Mouse (Mus musculus) forebrain, embryonic 13.5 days (tissue): ENCODE results near the gene Csnk1g2. TPM values are rescaled to one million over a fixed set of nuclear protein-coding genes. Genes with fewer than 3 reads are reported as not detected.

Experiments
- ATAC-seq: fragments of 200-750 bp; cut with Nextera tagmentation; 2 replicates; pipeline ENCODE4 v1.8.0; 2017
- H3K27ac ChIP-seq: fragments of 300-500 bp; sonication (generic); 2 replicates; pipeline ENCODE4 v1.5.1; 2015; ENCODE audit warnings: inconsistent platforms, mild to moderate bottlenecking, moderate library complexity
- H3K27me3 ChIP-seq: fragments of 300-500 bp; sonication (generic); 2 replicates; pipeline ENCODE4 v1.6.1; 2015; ENCODE audit warnings: mild to moderate bottlenecking, inconsistent platforms
- H3K36me3 ChIP-seq: fragments of 300-500 bp; sonication (generic); 2 replicates; pipeline ENCODE4 v1.6.1; 2015; ENCODE audit warnings: mild to moderate bottlenecking, inconsistent platforms; ENCODE audit not compliant: poor library complexity, severe bottlenecking
- H3K4me1 ChIP-seq: fragments of 300-500 bp; sonication (generic); 2 replicates; pipeline ENCODE4 v1.6.1; 2015; ENCODE audit warnings: inconsistent platforms
- H3K4me2 ChIP-seq: fragments of 300-500 bp; sonication (generic); 2 replicates; pipeline ENCODE4 v1.6.1; 2015; ENCODE audit warnings: inconsistent platforms, mild to moderate bottlenecking, moderate library complexity
- H3K4me3 ChIP-seq: fragments of 300-500 bp; sonication (generic); 2 replicates; pipeline ENCODE4 v1.5.1; 2015; ENCODE audit warnings: mild to moderate bottlenecking, inconsistent platforms
- H3K9ac ChIP-seq: fragments of 300-500 bp; sonication (generic); 2 replicates; pipeline ENCODE4 v1.6.1; 2015; ENCODE audit warnings: mild to moderate bottlenecking, inconsistent platforms
- H3K9me3 ChIP-seq: fragments of 300-500 bp; sonication (generic); replicated peaks from 2 replicates; pipeline ENCODE4 v1.6.1; 2016; ENCODE audit warnings: inconsistent platforms
- WGBS: fragments of 180-500 bp; shearing (Covaris S2); methylation state at CpG from one replicate; pipeline ENCODE4 v1.1.7; 2015; 5-methylcytosine and 5-hydroxymethylcytosine counted together
- microRNA-seq: library from miRNA; unstranded; fragments of <30 nt; microRNA quantifications from one replicate; pipeline ENCODE4, GENCODE M21; 2016
- polyA plus RNA-seq: library from polyadenylated mRNA; unstranded; fragments of >200 nt; fragmentation: Nextera tagmentation; extraction: Ambion mirVana; gene quantifications from 2 replicates; pipeline ENCODE4 v1.2.1, GENCODE M21; 2015

Gene Csnk1g2
- polyA plus RNA-seq, 1 experiment from 2014 or later, result 73.2 TPM

DNA sequence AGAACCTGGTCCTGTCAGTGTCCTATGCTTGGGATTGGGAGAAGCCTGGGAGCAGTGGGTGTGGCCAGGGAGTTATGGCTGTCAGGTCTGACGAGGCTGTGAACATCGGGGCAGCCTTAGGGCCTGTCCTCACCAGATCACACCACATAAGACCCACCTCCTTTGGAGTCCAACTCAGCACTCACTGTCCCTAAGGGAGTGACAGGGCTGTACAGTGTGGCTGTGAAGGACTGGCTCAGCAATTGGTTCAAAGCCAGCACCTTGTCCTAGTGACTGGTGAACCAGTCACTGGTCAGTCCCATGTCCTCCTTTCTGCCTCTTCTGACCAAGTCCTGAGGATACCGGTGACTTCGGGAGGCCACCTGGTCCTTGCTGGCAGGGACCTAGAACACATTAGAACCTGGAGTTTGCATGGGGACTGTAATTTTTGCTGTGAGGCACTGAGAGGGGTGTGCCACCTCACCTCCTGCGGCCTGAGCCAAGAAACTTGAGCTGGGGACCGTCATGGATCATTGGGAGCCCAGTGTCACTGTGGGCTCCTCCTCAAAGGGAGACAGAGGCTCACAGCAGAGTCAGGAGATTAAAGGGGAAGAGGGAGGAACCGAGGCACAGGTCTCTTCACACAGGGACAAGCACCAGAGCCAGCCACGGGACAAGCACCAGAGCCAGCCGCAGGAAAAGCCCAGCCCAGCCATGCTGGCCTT is 57.1 kb downstream of the Csnk1g2 start:
- Histone ChIP-seq H3K36me3 (peaks cover 18% of the 10 kb centered on the region; the same call in 1 of the 2 replicates), H3K4me1 (peaks cover 38% of the 10 kb centered on the region), H3K9ac (peak overlapping the region; percentile 35; the same call in 1 of the 2 replicates), H3K4me3 (no peak overlapping the region), H3K27me3 (no peaks in the 10 kb centered on the region), H3K9me3 (no peaks in the 10 kb centered on the region), H3K27ac (peak overlapping the region; percentile 97; the same call in 1 of the 2 replicates), H3K4me2 (no peak overlapping the region)
- WGBS, result 71% methylated on average over 9 of the region's 9 CpGs
- ATAC-seq, result no peak

DNA sequence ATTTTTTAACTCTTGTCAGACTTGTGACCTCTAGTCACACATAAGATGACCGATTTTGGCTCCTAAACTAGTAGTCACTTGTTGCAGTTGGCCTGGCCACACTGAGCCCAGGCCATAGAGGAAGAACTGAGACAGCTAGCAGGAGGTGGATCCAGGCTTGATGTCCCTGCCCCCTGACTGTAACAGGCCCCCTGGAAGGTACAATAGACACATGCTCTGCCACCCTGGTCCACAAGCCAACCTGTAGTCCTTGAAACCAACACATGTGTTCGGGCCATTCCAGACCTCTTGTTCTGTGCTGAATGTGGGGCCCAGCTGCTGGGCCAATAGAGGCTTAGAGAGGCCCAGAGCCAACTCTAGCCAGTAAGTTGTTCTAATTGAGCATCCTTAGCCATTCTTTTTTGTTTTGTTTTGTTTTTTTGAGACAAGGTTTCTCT is 57.6 kb downstream of the Csnk1g2 start:
- Histone ChIP-seq H3K36me3 (peaks cover 23% of the 10 kb centered on the region), H3K27ac (no peak overlapping the region), H3K9ac (no peak overlapping the region), H3K9me3 (no peaks in the 10 kb centered on the region), H3K27me3 (no peaks in the 10 kb centered on the region), H3K4me1 (peaks cover 33% of the 10 kb centered on the region), H3K4me3 (no peak overlapping the region), H3K4me2 (no peak overlapping the region)
- no peak for ATAC-seq
- 75% methylated on average over 2 of the region's 2 CpGs for WGBS

DNA sequence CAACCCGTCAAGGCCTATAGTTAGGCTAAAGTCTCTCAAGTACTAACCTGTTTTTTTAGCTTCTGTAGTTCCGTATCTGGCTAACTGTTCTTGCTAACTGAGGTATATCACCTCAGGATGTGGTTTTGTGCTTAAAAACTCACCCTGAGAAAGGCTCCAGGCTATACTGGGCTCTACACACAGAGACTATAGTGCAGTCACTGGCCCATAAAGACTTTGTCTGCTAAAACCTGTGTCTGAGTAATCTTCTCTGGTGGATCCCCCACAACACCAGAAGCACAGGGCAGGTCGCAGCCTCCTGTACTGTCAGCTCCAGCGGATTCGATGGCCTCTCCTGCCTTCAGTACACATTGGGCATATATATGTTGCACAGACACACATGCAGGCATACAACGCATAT is 59.4 kb downstream of the Csnk1g2 start:
- 95% methylated on average over 6 of the region's 6 CpGs for WGBS
- H3K27ac ChIP-seq, result no peak overlapping the region
- peaks cover 41% of the 10 kb centered on the region for H3K36me3 ChIP-seq
- H3K4me2 ChIP-seq, result no peak overlapping the region
- H3K9ac ChIP-seq, result no peak overlapping the region
- ATAC-seq, result no peak
- H3K4me3 ChIP-seq, result no peak overlapping the region
- H3K27me3 ChIP-seq, result no peaks in the 10 kb centered on the region
- H3K4me1 ChIP-seq, result peaks cover 29% of the 10 kb centered on the region
- H3K9me3 ChIP-seq, result no peaks in the 10 kb centered on the region

DNA sequence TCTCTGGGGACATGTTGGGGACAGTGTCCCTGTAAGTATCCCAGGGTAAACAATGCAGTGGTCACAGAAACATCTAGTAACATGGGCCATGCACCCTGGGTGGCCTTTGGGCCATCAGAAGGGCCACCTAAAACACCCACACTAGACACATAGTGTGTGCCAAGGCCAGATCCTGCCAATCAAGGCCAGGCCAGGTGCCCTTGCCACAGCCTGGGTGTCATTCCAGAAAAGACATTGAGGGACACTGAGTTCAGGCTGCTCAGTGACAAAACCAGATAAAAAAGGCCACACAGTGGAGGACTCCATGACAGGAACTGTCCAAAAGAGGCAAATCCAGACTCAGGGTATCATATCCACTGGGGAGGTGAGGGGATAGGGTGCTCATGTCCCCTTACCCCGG is 61.0 kb downstream of the Csnk1g2 start:
- no peak overlapping the region for H3K4me3 ChIP-seq
- no peak for ATAC-seq
- H3K9ac ChIP-seq, result no peak overlapping the region
- no peak overlapping the region for H3K27ac ChIP-seq
- no peak overlapping the region for H3K4me2 ChIP-seq
- 96% methylated on average over 1 of the region's 1 CpGs for WGBS
- peaks cover 52% of the 10 kb centered on the region for H3K36me3 ChIP-seq
- H3K4me1 ChIP-seq, result peaks cover 13% of the 10 kb centered on the region
- H3K9me3 ChIP-seq, result no peaks in the 10 kb centered on the region
- H3K27me3 ChIP-seq, result no peaks in the 10 kb centered on the region

DNA sequence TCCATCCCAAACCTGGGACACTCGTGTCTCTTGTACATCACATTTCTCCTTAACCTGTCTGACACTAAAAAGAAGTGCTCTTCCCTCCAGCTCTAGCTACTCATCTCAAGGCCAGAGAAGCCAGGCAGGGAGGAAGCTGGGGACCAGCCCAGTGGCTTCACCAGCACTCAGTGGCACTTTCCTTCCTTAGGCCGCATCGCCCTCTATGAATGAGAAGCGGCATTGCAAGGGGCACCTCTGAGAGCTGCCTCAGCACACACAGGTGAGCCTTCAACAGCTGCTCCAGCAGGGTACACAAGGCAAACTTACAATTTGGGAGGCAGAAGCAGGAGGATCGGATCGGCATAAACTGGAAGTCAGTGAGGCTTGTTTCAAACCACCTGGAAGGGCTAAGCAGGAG is 61.6 kb downstream of the Csnk1g2 start:
- Histone ChIP-seq H3K36me3 (peaks cover 58% of the 10 kb centered on the region), H3K4me3 (no peak overlapping the region), H3K27me3 (no peaks in the 10 kb centered on the region), H3K4me2 (no peak overlapping the region), H3K27ac (no peak overlapping the region), H3K9ac (no peak overlapping the region), H3K9me3 (no peaks in the 10 kb centered on the region), H3K4me1 (peaks cover 7% of the 10 kb centered on the region)
- WGBS, result 50% methylated on average over 6 of the region's 6 CpGs
- ATAC-seq, result no peak

DNA sequence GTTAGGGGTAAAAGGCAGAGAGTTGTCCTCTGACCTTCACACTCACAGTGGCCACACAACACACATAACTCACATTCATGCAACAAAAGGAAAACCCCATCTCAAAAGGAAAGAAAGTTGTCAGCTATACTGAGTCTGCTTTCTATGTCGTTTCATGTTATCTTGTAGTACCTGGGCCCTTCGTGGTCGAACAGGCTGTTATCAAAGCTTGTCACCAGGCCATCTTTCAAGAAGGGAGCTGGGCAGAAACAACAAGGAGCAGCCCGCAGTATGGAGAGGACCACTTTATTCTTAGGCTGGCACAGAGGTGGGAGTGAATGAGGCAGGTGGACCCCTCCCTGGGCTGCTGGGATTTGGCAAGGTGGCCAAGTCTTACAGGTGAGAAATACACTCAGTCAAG is 62.3 kb downstream of the Csnk1g2 start:
- Histone ChIP-seq H3K4me3 (no peak overlapping the region), H3K27ac (no peak overlapping the region), H3K4me2 (no peak overlapping the region), H3K36me3 (peaks cover 65% of the 10 kb centered on the region), H3K27me3 (no peaks in the 10 kb centered on the region), H3K9ac (no peak overlapping the region), H3K4me1 (no peaks in the 10 kb centered on the region; the same call in 1 of the 2 replicates), H3K9me3 (no peaks in the 10 kb centered on the region)
- ATAC-seq, result no peak
- whole genome bisulfite sequencing, result 91% methylated on average over 4 of the region's 4 CpGs

DNA sequence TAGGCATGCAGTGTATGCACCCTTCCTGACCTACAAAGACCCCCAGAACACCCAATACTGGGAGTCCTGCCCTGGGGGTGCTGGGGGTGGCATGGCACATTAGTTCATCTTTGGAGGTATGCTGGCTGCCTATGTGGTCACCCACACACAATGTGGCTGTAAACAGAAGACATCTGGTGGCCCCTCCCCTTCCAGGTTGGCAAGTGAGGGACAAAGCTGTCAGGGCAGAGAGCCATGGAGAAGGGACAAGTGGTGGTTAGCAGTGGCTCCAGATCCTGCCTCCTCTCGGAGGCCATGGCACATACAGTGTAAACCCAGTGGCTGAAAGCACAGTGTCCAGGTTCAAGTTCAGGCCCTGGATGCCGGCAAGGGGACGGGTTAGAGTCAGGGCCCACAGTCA is 64.0 kb downstream of the Csnk1g2 start:
- Histone ChIP-seq H3K27me3 (no peaks in the 10 kb centered on the region), H3K4me3 (no peak overlapping the region), H3K36me3 (peaks cover 76% of the 10 kb centered on the region), H3K4me2 (no peak overlapping the region), H3K9ac (no peak overlapping the region), H3K4me1 (no peaks in the 10 kb centered on the region), H3K27ac (no peak overlapping the region), H3K9me3 (no peaks in the 10 kb centered on the region)
- WGBS, result 96% methylated on average over 3 of the region's 3 CpGs
- ATAC-seq, result no peak

DNA sequence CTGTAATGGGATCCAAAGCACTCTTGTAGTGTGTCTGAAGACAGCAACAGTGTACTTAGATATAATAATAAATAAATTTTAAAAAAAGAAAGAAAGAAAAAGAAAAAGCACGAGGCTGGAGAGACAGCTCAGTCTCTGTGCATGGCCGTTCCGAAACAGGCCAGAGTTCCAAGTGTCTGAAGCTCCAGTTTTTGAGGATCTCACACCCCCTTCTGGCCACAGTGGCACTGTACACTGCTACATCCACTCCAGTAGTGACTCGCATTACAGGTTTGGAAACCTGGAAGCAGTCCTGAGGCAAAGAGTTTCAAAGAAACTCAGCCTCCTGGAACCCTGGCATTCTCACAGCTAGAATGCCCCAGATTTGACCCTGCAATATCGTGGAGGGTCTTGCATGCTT is 65.2 kb downstream of the Csnk1g2 start:
- ATAC-seq, result peak; percentile 73
- no peaks in the 10 kb centered on the region for H3K27me3 ChIP-seq
- H3K4me3 ChIP-seq, result no peak overlapping the region
- H3K4me1 ChIP-seq, result no peaks in the 10 kb centered on the region
- H3K9ac ChIP-seq, result no peak overlapping the region
- no peak overlapping the region for H3K4me2 ChIP-seq
- H3K36me3 ChIP-seq, result peaks cover 77% of the 10 kb centered on the region
- H3K9me3 ChIP-seq, result no peaks in the 10 kb centered on the region
- 42% methylated on average over 5 of the region's 5 CpGs for WGBS
- H3K27ac ChIP-seq, result no peak overlapping the region

Small RNA genes within 50 kb of the gene (microRNA-seq; reads per million reads assigned to microRNA genes)
- not detected for gene Mir6912

Other genes with a start within 250 kb of the Csnk1g2 start
- gene Mex3d, start 235.2 kb upstream of the Csnk1g2 start, polyA plus RNA-seq, result 15.5 and 16.6 TPM in 2 replicates
- 304 and 319 TPM in 2 replicates for gene Mbd3, start 223.3 kb upstream of the Csnk1g2 start, polyA plus RNA-seq
- gene Uqcr11, start 216.0 kb upstream of the Csnk1g2 start, polyA plus RNA-seq, result 593 and 623 TPM in 2 replicates
- 112 and 119 TPM in 2 replicates for gene Tcf3, start 189.2 kb upstream of the Csnk1g2 start, polyA plus RNA-seq
- 0.35 and 0.57 TPM in 2 replicates for gene Onecut3, start 128.0 kb upstream of the Csnk1g2 start, polyA plus RNA-seq
- 0.33 and 0.36 TPM in 2 replicates for gene Atp8b3, start 83.7 kb upstream of the Csnk1g2 start, polyA plus RNA-seq
- 27.5 and 30.8 TPM in 2 replicates for gene Rexo1, start 61.3 kb upstream of the Csnk1g2 start, polyA plus RNA-seq
- gene Klf16, start 45.5 kb upstream of the Csnk1g2 start, polyA plus RNA-seq, result 6.6 and 7.5 TPM in 2 replicates
- gene Abhd17a, start 32.5 kb upstream of the Csnk1g2 start, polyA plus RNA-seq, result 72.3 and 74.9 TPM in 2 replicates
- gene Scamp4, start 20.0 kb upstream of the Csnk1g2 start, polyA plus RNA-seq, result 56.7 and 69.6 TPM in 2 replicates
- gene Adat3, start 20.0 kb upstream of the Csnk1g2 start, polyA plus RNA-seq, result 4.8 and 6.7 TPM in 2 replicates
- gene Gm49322, start 16.8 kb upstream of the Csnk1g2 start, polyA plus RNA-seq, result 4.0 and 4.4 TPM in 2 replicates
- gene Btbd2, start 34.2 kb downstream of the Csnk1g2 start, polyA plus RNA-seq, result 59.2 and 61.2 TPM in 2 replicates
- 52.3 and 55.1 TPM in 2 replicates for gene Mknk2, start 55.3 kb downstream of the Csnk1g2 start, polyA plus RNA-seq
- gene Mob3a, start 79.1 kb downstream of the Csnk1g2 start, polyA plus RNA-seq, result 47.9 and 51.6 TPM in 2 replicates
- gene Izumo4, start 79.3 kb downstream of the Csnk1g2 start, polyA plus RNA-seq, result 24.5 and 26.3 TPM in 2 replicates
- 80.2 and 82.9 TPM in 2 replicates for gene Ap3d1, start 119.4 kb downstream of the Csnk1g2 start, polyA plus RNA-seq
- gene Dot1l, start 132.4 kb downstream of the Csnk1g2 start, polyA plus RNA-seq, result 19.9 and 21.1 TPM in 2 replicates
- 63.5 and 67.3 TPM in 2 replicates for gene Sf3a2, start 175.4 kb downstream of the Csnk1g2 start, polyA plus RNA-seq
- 141 and 151 TPM in 2 replicates for gene Plekhj1, start 175.8 kb downstream of the Csnk1g2 start, polyA plus RNA-seq
- gene Amh, start 182.4 kb downstream of the Csnk1g2 start, polyA plus RNA-seq, result 0.13 TPM in 1 of 2 replicates, not detected in the other
- gene Jsrp1, start 190.7 kb downstream of the Csnk1g2 start, polyA plus RNA-seq, result 0.26 TPM in 1 of 2 replicates, not detected in the other
- 1,581 and 1,699 TPM in 2 replicates for gene Oaz1, start 203.8 kb downstream of the Csnk1g2 start, polyA plus RNA-seq
- 1.7 and 2.0 TPM in 2 replicates for gene Lingo3, start 221.2 kb downstream of the Csnk1g2 start, polyA plus RNA-seq
- gene Lsm7, start 232.4 kb downstream of the Csnk1g2 start, polyA plus RNA-seq, result 291 and 325 TPM in 2 replicates
- gene Sppl2b, start 232.4 kb downstream of the Csnk1g2 start, polyA plus RNA-seq, result 40.1 and 45.3 TPM in 2 replicates
- 0.13 and 0.14 TPM in 2 replicates for gene Tmprss9, start 249.0 kb downstream of the Csnk1g2 start, polyA plus RNA-seq